Mouse (Mus musculus): ENCODE data around the gene Hnrnpul1.
A peak's percentile ranks its signal among the peaks of the same experiment; 100 is the strongest.

Hnrnpul1 gene

GRCm38 (mm10) chr7:25718788-25719417, 35.7 kb downstream of the Hnrnpul1 start, which contains the start of gene Ccdc97:
Ccdc97 (minus strand) TSS chr7:25719088.
- DNase-seq, result peak; percentile 94 to 96

DNA sequence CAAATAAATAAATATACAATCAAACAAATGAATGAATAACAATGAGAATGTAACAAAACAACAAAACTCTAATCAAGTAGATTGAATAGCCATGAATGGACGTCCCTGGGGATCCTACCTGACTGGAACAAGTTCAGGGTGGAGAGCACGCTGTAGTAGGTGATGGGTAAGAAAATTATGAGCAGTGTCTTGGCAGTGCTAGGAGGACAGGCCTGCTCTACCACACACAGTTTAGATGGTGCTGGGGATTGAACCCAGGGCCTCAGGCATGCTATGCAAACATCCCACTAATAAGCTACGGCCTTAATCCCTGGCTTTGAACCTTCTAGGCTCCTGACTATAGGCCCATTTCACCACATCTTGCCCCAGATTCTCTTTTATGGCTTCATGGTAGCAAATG, 37.1 kb downstream of the Hnrnpul1 start:
- no peak for DNase-seq

DNA sequence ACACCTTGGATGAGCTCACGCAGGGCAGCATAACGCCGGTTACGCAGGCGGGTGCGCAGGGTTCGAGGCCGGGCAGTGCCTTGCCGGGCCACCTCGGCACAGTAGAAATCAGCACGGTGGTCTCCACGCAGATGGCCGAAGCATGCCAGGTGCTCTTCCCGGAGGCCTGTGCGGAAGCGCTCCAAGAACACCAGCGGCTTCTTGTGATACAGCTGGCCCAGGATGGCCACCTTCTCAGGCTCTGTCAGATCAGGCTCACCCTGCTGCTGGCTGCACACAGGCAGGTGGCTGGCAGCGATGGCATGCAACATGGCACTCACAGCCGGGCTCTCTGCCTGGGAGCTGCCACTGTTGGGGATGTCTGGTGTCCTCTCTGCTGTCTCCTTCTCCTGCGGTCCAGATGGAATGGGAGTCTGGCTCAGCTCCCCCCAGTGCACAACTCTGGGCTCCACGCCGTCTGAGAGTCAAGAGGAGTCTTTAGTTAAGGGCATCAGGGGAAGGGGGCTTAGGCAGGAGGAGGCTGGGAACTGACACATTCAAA, 38.8 kb downstream of the Hnrnpul1 start:
- no peak for DNase-seq

DNA sequence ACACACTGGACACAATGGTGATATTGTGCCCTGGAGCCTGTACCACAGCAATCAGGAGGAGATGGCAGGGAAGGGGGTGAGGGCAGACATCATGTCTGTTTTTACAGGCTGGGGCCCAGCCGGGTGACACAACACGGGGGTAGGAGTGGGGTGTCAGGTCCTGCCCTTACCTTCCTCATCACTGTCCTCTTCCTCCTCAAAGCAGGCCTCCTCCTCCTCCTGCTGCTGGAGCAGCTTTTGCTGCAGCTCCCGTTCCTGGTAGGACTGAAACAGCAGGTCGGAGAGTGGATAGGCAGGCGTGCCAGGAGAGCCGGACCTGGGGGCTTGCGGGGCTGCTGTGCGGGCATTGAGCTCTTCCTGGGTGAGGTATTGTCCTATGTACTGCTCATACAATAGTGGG, 40.0 kb downstream of the Hnrnpul1 start:
- no peak for DNase-seq

- DNase-seq, result no peak
Observed at GRCm38 (mm10) chr7:25712801-25713200, 41.8 kb downstream of the Hnrnpul1 start.

GRCm38 (mm10) chr7:25711731-25712197, 42.8 kb downstream of the Hnrnpul1 start:
- peak in 1 of 2 experiments; percentile 36 for DNase-seq

GRCm38 (mm10) chr7:25711165-25711564, 43.4 kb downstream of the Hnrnpul1 start:
- no peak for DNase-seq

GRCm38 (mm10) chr7:25710519-25711130, 43.9 kb downstream of the Hnrnpul1 start:
- no peak for DNase-seq

GRCm38 (mm10) chr7:25709961-25710360, 44.6 kb downstream of the Hnrnpul1 start:
- peak; percentile 49 to 68 for DNase-seq

DNA sequence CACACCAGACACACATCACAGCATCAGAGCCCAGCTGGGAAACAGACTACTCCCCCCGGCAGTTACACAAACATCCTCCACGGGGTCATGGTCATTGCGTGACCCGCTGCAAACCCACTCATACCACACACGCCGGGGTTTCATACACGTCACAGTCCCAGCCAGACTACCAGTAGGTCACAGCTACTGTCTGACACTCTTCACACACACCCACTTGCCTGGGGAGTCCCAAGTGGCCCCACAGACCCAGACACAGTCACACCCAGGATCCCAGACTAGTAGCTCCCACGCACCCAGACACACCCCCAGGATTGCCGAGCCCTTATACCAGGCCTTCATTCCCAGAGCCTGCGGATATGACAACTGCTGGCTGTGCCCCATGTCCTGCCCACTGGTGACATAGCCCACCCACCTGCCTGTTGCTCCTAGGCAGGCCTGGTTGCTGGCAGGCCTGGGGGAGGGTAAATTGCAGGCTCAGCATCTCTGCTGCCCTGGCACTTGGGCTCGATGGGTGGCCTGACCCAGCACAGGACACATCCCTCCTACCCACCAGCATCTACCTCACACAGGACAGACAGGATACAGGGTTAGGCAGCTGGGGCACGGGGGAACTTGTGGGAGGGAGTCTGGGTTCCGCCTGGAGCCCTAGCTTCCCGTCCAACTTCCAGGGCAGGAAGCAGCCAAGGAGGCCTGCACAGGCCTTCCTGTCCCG, 46.8 kb downstream of the Hnrnpul1 start:
- peak; percentile 67 to 72 for DNase-seq

DNA sequence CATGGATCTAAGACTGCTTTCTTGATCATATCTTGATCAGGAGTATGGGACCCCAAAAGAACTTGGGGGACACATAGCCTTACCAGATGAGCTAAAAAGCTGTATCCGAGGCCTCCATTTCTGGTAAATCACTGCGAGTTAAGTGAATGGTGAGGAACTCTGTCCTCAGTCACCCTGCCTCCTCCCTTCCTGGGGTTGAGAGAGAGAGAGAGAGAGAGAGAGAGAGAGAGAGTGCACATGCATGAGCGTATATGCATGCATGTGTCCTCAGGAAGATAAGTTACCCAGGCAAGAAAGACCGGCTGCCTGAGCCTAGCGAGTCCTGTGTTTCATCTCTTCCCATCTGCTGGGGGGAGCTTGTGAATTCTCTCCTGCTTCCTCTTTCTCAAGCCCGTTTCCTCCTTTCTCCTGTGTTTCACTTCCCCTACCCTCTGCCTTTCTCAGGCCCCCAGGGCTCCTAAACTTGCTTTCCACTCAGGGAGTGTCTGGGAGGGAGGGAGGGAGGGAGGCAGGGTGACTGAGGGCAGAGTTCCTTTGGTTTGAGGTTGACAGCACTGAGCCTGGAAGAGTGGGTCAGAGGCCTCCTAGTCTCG, 47.9 kb downstream of the Hnrnpul1 start:
- DNase-seq, result no peak

GRCm38 (mm10) chr7:25705801-25706251, 48.7 kb downstream of the Hnrnpul1 start:
- DNase-seq, result peak; percentile 58 to 60

DNA sequence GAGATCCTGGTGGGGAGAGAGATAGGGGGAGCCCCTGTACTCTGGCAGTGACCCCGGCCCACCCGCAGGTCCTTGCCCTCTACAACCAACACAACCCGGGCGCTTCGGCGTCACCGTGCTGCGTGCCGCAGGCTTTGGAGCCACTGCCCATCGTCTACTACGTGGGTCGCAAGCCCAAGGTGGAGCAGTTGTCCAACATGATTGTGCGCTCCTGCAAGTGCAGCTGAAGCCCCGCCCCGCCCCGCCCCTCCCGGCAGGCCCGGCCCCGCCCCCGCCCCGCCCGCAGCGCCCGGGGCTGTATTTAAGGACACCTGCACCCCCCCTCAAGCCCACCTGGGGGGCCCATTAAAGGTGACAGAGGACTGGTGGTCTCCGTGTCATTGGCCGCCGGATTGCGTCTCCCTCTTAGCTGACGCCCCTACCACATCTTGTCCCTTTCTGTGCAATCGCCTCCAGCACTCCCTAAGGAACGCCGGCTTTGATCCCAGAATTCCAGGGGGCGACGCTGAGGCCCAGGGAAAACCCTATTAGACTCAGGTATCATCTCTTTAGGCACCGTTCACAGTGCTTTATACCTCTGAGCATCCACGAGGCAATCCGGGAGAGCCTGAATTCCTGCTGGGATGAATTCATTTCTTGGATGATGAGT, 49.7 kb downstream of the Hnrnpul1 start:
- no peak for DNase-seq

DNA sequence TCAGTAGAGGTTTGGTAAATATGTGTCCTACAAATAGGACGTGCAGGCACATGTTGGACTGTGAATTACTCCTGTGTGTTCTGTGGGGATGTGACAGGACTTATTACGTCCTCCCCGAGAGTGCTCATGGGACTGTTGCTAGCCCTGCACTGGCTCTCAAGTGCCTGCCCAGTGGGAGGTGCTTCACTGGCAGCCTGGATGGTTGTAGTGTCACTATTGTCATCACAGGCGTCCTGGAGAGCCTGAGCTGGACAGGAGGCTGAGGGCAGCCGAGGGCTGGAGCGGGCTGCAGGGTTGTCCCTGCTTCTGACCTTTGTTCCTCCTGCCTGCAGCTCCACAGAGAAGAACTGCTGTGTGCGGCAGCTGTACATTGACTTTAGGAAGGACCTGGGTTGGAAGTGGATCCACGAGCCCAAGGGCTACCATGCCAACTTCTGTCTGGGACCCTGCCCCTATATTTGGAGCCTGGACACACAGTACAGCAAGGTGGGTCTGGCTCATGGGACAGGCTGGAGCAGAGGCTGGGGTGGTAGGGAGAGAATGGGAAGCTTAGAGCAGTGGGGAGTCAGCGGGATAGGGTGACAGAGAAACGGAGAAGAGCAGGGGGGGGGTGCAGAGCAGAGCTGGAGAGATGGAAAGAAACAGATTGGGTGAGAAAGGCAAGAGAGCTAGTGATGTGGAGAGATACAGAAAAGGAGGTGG, 50.6 kb downstream of the Hnrnpul1 start:
- DNase-seq, result no peak

DNA sequence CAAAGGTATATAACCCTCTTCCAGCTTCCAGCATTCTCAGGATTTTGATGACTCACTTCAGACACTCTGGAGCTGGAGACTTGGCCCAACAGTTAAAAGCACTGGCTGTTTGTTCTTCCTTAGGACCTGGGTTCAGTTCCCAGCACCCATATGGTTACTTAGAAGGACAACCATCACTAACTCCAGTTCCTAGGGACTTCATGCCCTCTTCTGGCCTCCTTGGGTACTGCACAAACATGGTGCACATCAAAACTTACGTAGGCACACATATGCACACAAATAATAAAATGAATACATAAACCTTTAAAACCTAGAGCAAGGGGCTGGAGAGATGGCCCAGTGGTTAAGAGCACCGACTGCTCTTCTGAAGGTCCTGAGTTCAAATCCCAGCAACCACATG, 52.2 kb downstream of the Hnrnpul1 start:
- DNase-seq, result no peak

DNA sequence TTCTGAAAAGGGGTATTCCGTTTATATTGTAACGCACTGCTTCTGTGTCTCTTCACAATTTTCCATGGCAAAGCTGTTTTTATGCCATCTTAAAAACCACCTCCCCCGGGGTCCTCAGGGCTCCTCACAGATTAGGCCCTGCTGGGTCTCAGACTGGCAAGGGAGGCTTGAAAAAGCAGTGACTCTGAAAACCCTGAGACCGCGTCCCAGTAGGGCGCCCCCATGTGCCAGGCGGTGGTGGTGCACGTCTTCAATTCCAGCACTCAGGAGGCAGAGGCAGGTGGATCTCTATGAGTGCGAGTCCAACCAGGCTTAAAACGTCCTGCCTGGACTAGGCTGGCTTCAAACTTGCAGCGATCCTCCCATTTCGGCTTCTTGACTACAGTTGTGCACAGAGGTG, 53.8 kb downstream of the Hnrnpul1 start:
- peak in 1 of 2 experiments; percentile 5 for DNase-seq

- DNase-seq, result peak in 1 of 2 experiments; percentile 9
Observed at GRCm38 (mm10) chr7:25699851-25700250, 54.7 kb downstream of the Hnrnpul1 start.

DNA sequence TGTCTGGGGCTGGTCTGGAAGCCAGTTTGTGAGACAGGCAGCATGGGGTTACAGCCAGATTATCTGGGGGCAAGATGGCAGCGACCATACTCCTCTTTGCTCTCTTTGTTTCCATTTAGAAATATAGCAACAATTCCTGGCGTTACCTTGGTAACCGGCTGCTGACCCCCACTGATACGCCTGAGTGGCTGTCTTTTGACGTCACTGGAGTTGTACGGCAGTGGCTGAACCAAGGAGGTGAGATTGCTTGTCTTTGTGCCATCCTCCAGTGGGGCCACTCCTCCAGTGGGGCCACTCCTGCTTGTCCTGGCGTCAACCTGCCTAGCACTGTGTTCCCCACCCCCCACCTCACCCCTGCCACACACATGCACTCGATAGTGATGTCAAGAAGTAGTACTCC, 60.5 kb downstream of the Hnrnpul1 start:
- DNase-seq, result no peak

- no peak for DNase-seq
Observed at GRCm38 (mm10) chr7:25690051-25690450, 64.5 kb downstream of the Hnrnpul1 start.

DNA sequence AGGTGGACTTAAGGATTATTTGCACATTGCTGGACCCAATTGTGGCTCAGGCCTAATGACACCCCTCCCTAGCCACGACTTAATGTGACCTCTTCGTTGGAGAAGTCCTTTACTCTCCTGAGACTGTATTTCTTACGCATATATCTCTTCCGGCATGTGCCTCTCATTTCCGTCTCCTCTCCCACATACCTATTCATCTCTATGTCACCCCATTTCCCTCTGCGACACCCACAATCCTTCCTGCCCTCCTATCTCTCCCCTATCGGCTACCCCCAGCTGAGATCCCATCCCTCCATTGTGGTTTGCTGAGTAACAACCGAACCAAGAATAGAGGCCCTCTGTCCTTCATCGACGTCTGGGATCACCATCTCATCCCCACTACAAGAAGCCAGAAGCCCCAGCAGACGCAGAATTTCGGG, 64.9 kb downstream of the Hnrnpul1 start:
- DNase-seq, result no peak

GRCm38 (mm10) chr7:25688810-25689586, 65.6 kb downstream of the Hnrnpul1 start:
- peak; percentile 89 to 93 for DNase-seq
